Mouse (Mus musculus) stomach, postnatal 0 days (tissue): ENCODE data around the gene Amdhd1.

Experiments used
- CTCF ChIP-seq: IDR thresholded peaks from 2 replicates; pipeline ENCODE4 v1.5.1; 2016; ENCODE audit warnings: antibody characterized with exemption, low read depth, mild to moderate bottlenecking, moderate library complexity
- EP300 ChIP-seq: optimal IDR thresholded peaks from 2 replicates; pipeline ENCODE3; 2016; ENCODE audit warnings: antibody characterized with exemption

- TF ChIP-seq CTCF (no peak), EP300 (no peak)
Observed at GRCm38 (mm10) chr10:93515927-93516326, 23.9 kb downstream of the Amdhd1 start.
